Mouse (Mus musculus) C2C12 (cell line): ENCODE measurements around the gene Lrrc43. TPM values are rescaled to one million over a fixed set of nuclear protein-coding genes. Genes with fewer than 3 reads are reported as not detected.

Source experiments
- H3K27me3 ChIP-seq: one replicate; pipeline ENCODE4 v1.6.1; 2011; ENCODE audit not compliant: control insufficient read depth, insufficient read depth, insufficient read length
- H3K36me3 ChIP-seq: one replicate; pipeline ENCODE4 v1.6.1; 2011; ENCODE audit not compliant: control insufficient read depth, insufficient read depth
- H3K4me3 ChIP-seq: one replicate; pipeline ENCODE4 v1.5.1; 2011; ENCODE audit warnings: mild to moderate bottlenecking, control low read depth; ENCODE audit not compliant: poor library complexity, insufficient read depth, severe bottlenecking
- H3K79me2 ChIP-seq: one replicate; pipeline ENCODE4 v1.6.1; 2011; ENCODE audit not compliant: control insufficient read depth, insufficient read depth
- H3K79me3 ChIP-seq: one replicate; pipeline ENCODE4 v1.6.1; 2011; ENCODE audit warnings: low read depth, control low read depth
- H3ac ChIP-seq: one replicate; pipeline ENCODE3; 2011; ENCODE audit warnings: low read depth; ENCODE audit not compliant: control insufficient read depth, insufficient read length
- CEBPB ChIP-seq: IDR thresholded peaks from one replicate; pipeline ENCODE4 v1.6.1; 2011; ENCODE audit warnings: low read depth, mild to moderate bottlenecking, control low read depth, moderate library complexity
- CTCF ChIP-seq: IDR thresholded peaks from one replicate; pipeline ENCODE4 v1.5.1; 2011; ENCODE audit not compliant: control insufficient read depth, insufficient read depth, insufficient read length
- FOSL1 ChIP-seq: IDR thresholded peaks from one replicate; pipeline ENCODE4 v1.8.0; 2011; ENCODE audit warnings: mild to moderate bottlenecking, low read length; ENCODE audit not compliant: poor library complexity, insufficient read depth, severe bottlenecking
- MAX ChIP-seq: IDR thresholded peaks from one replicate; pipeline ENCODE4 v1.6.1; 2011; ENCODE audit warnings: mild to moderate bottlenecking, control low read depth
- MYOD1 ChIP-seq: IDR thresholded peaks from one replicate; pipeline ENCODE4 v1.6.1; 2011; ENCODE audit warnings: low read depth; ENCODE audit not compliant: control insufficient read depth, insufficient read length
- MYOG ChIP-seq: IDR thresholded peaks from one replicate; pipeline ENCODE4 v1.6.1; 2011; ENCODE audit not compliant: control insufficient read depth, insufficient read length; ENCODE audit errors: extremely low read depth
- USF1 ChIP-seq: IDR thresholded peaks from one replicate; pipeline ENCODE4 v1.6.1; 2011; ENCODE audit warnings: low read depth, mild to moderate bottlenecking, control low read depth, moderate library complexity
- polyA plus RNA-seq: library from polyadenylated mRNA; unstranded; fragments of >200 nt; fragmentation: generic; extraction: Trizol; gene quantifications from one replicate; pipeline ENCODE4 v1.2.1, GENCODE M21; 2012; ENCODE audit warnings: missing spikeins

The Lrrc43 gene
- polyA plus RNA-seq, 1 experiment = not detected

GRCm38 (mm10) chr5:123444849-123445334 is 44.2 kb upstream of the Lrrc43 start:
- H3K36me3 ChIP-seq = peaks cover 10% of the 10 kb centered on the region
- H3K4me3 ChIP-seq = no peak overlapping the region
- H3ac ChIP-seq = no peak overlapping the region
- no peaks in the 10 kb centered on the region for H3K27me3 ChIP-seq
- no peaks in the 10 kb centered on the region for H3K79me3 ChIP-seq
- no peak for TF ChIP-seq FOSL1
- no peak for TF ChIP-seq CEBPB
- no peak for TF ChIP-seq MAX
- TF ChIP-seq USF1 = no peak
- no peak for TF ChIP-seq MYOD1
- TF ChIP-seq MYOG = no peak
- no peak for TF ChIP-seq CTCF
- no peaks in the 10 kb centered on the region for H3K79me2 ChIP-seq

GRCm38 (mm10) chr5:123451886-123452285 is 37.2 kb upstream of the Lrrc43 start:
- H3K4me3 ChIP-seq = no peak overlapping the region
- TF ChIP-seq USF1 (no peak), MYOG (no peak), FOSL1 (no peak), CEBPB (no peak), MAX (no peak), CTCF (no peak), MYOD1 (no peak)
- peaks cover 1% of the 10 kb centered on the region for H3K36me3 ChIP-seq
- H3K27me3 ChIP-seq = no peaks in the 10 kb centered on the region
- H3K79me2 ChIP-seq = no peaks in the 10 kb centered on the region
- no peaks in the 10 kb centered on the region for H3K79me3 ChIP-seq
- H3ac ChIP-seq = no peak overlapping the region

- Histone ChIP-seq H3K79me3 (no peaks in the 10 kb centered on the region), H3K79me2 (no peaks in the 10 kb centered on the region), H3K36me3 (no peaks in the 10 kb centered on the region), H3ac (no peak overlapping the region), H3K27me3 (no peaks in the 10 kb centered on the region), H3K4me3 (no peak overlapping the region)
- no peak for TF ChIP-seq MYOG
- TF ChIP-seq MAX = no peak
- no peak for TF ChIP-seq CEBPB
- no peak for TF ChIP-seq CTCF
- TF ChIP-seq FOSL1 = no peak
These were observed 27.7 kb upstream of the Lrrc43 start for GRCm38 (mm10) chr5:123461420-123461819.

- no peak overlapping the region for H3K4me3 ChIP-seq
- no peak overlapping the region for H3ac ChIP-seq
- H3K79me2 ChIP-seq = no peaks in the 10 kb centered on the region
- H3K79me3 ChIP-seq = no peaks in the 10 kb centered on the region
- peaks cover 1% of the 10 kb centered on the region for H3K27me3 ChIP-seq
- no peaks in the 10 kb centered on the region for H3K36me3 ChIP-seq
- TF ChIP-seq CTCF (no peak), USF1 (no peak), CEBPB (no peak), MYOG (no peak), FOSL1 (no peak), MYOD1 (no peak), MAX (no peak)
These were observed 24.5 kb upstream of the Lrrc43 start for GRCm38 (mm10) chr5:123464638-123465037.

- no peak overlapping the region for H3ac ChIP-seq
- no peak overlapping the region for H3K4me3 ChIP-seq
- H3K27me3 ChIP-seq = peaks cover 9% of the 10 kb centered on the region
- no peaks in the 10 kb centered on the region for H3K79me2 ChIP-seq
- H3K79me3 ChIP-seq = no peaks in the 10 kb centered on the region
- H3K36me3 ChIP-seq = no peaks in the 10 kb centered on the region
- TF ChIP-seq MYOG (no peak), MYOD1 (no peak), USF1 (no peak), CTCF (no peak), CEBPB (no peak), FOSL1 (no peak), MAX (no peak)
These were observed 18.2 kb upstream of the Lrrc43 start for GRCm38 (mm10) chr5:123470784-123471400.

GRCm38 (mm10) chr5:123473817-123474216 is 15.3 kb upstream of the Lrrc43 start:
- Histone ChIP-seq H3K4me3 (no peak overlapping the region), H3ac (no peak overlapping the region), H3K27me3 (peaks cover 9% of the 10 kb centered on the region), H3K79me3 (no peaks in the 10 kb centered on the region), H3K79me2 (no peaks in the 10 kb centered on the region), H3K36me3 (no peaks in the 10 kb centered on the region)
- TF ChIP-seq FOSL1 (no peak), USF1 (no peak), MYOG (no peak), CEBPB (no peak), MAX (no peak), MYOD1 (no peak), CTCF (no peak)
